Mouse (Mus musculus): ENCODE results near the gene Gm45234. TPM values are rescaled to one million over a fixed set of nuclear protein-coding genes. Genes with fewer than 3 reads are reported as not detected.

Gene Gm45234
- polyA plus RNA-seq, 1 experiment from 2014 or later = not detected

DNA sequence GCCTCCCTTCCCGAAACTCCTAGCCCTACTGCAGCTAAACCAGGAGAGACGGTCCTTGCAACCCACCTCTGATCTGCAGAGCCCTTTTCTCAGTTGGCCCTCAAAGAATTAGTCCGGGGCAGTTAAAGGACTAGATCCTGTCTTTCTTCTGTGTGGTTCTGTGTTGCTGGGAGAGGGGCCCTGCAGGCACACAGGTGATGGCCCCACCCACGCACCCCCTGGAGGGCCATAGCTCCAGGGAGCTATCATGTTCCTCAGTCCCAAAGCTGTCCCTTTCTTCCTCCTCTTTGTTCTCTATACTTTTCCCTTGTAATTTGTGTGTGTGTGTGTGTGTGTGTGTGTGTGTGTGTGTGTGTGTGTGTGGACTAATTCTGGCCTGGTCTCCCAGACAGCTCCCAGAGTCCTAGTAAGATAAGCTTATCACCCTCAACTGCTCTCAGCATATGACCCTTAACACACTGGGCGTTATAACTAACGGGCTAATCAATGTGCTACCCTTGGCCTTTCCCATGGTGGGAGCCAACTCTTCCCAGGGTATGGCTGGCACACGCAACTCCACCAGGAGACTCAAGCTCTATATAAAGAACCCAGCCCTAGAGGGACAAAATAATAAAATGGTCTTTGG is 36.4 kb downstream of the Gm45234 start:
- no peak for ATAC-seq (replicated peaks; ENCODE audit: low FRiP score, low read depth)
- Histone ChIP-seq H3K9me3 (replicated peaks; ENCODE audit: low read length) (no peaks in the 10 kb centered on the region), H3K4me2 (ENCODE audit: low read length) (peak overlapping the region; percentile 38), H3K27ac (peak overlapping the region; percentile 75), H3K9ac (ENCODE audit: low read depth, low read length) (peak overlapping the region; percentile 58), H3K36me3 (ENCODE audit: insufficient read depth, low read length) (peaks cover 21% of the 10 kb centered on the region), H3K4me3 (replicated peaks; ENCODE audit: low read depth, low read length) (peak overlapping the region; percentile 24; the same call in 1 of the 2 replicates), H3K27me3 (ENCODE audit: insufficient read depth, low read length) (no peaks in the 10 kb centered on the region), H3K4me1 (replicated peaks; ENCODE audit: insufficient read depth, low read length) (no peaks in the 10 kb centered on the region)
- 66% methylated on average over 7 of the region's 7 CpGs for WGBS
- TF ChIP-seq CTCF (IDR thresholded peaks at IDR 0.05; ENCODE audit: low read depth) = no peak
- DNase-seq (ENCODE audit: low spot score) = no peak

DNA sequence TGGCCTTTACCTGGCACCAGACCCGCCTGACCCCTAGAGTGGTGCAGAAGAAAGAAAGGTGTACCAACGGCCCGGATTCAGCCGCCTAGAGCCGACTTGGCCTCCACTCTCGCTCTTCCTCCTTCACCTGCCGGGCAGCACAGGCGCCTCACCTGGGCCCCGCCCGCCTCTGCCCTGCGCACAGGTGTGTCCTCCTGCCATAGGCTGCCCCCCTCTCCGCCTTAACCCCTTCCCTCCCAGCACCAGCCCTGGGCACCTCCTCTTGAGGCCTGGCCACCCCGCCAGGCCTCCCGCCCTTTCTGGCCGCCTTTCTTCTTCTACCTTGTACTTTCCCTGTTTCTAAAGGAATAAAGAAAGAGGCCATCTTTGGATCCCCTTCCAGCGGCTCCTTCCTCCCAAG is 37.1 kb downstream of the Gm45234 start:
- Histone ChIP-seq H3K36me3 (ENCODE audit: insufficient read depth, low read length) (peaks cover 21% of the 10 kb centered on the region), H3K27ac (peak overlapping the region; percentile 75), H3K4me3 (replicated peaks; ENCODE audit: low read depth, low read length) (peak overlapping the region; percentile 30), H3K4me2 (ENCODE audit: low read length) (peak overlapping the region; percentile 38), H3K9me3 (replicated peaks; ENCODE audit: low read length) (no peaks in the 10 kb centered on the region), H3K4me1 (replicated peaks; ENCODE audit: insufficient read depth, low read length) (0 out of 2 replicates have a peak, but pooled peaks cover 4% of the 10 kb centered on the region), H3K27me3 (ENCODE audit: insufficient read depth, low read length) (no peaks in the 10 kb centered on the region), H3K9ac (ENCODE audit: low read depth, low read length) (peak overlapping the region; percentile 58)
- 68% methylated on average over 15 of the region's 16 CpGs for WGBS
- peak; percentile 39 for DNase-seq (ENCODE audit: low spot score)
- no peak for TF ChIP-seq CTCF (IDR thresholded peaks at IDR 0.05; ENCODE audit: low read depth)
- peak; percentile 67 for ATAC-seq (replicated peaks; ENCODE audit: low FRiP score, low read depth)

DNA sequence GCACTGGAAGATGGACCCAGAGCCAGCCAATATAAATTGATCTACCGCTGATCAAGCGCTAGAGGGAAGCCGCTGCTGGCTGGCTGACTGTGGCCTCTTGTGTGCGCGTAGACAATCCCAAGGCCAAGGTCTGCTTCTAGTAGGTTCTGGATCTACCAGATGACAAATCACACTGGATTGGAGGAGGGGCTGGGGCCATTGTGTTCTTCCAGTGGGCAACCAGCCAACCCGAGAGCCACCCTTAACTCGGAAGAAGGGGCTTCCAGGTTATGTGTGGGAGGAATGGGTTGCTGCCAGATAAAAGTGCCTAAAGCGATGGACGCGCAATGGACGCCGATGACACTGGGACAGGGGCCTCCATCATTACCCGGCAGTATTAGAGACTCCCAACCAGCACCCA is 37.9 kb downstream of the Gm45234 start:
- H3K36me3 ChIP-seq (ENCODE audit: insufficient read depth, low read length) = peaks cover 21% of the 10 kb centered on the region
- H3K9me3 ChIP-seq (replicated peaks; ENCODE audit: low read length) = no peaks in the 10 kb centered on the region
- DNase-seq (ENCODE audit: low spot score) = no peak
- H3K27ac ChIP-seq = peak overlapping the region; percentile 50; the same call in 1 of the 2 replicates
- peak overlapping the region; percentile 58 for H3K9ac ChIP-seq (ENCODE audit: low read depth, low read length)
- H3K27me3 ChIP-seq (ENCODE audit: insufficient read depth, low read length) = no peaks in the 10 kb centered on the region
- H3K4me3 ChIP-seq (replicated peaks; ENCODE audit: low read depth, low read length) = peak overlapping the region; percentile 30
- TF ChIP-seq CTCF (IDR thresholded peaks at IDR 0.05; ENCODE audit: low read depth) = no peak
- ATAC-seq (replicated peaks; ENCODE audit: low FRiP score, low read depth) = no peak
- 74% methylated on average over 13 of the region's 13 CpGs for WGBS
- H3K4me1 ChIP-seq (replicated peaks; ENCODE audit: insufficient read depth, low read length) = peaks cover 8% of the 10 kb centered on the region; the same call in 1 of the 2 replicates
- peak overlapping the region; percentile 38 for H3K4me2 ChIP-seq (ENCODE audit: low read length)

DNA sequence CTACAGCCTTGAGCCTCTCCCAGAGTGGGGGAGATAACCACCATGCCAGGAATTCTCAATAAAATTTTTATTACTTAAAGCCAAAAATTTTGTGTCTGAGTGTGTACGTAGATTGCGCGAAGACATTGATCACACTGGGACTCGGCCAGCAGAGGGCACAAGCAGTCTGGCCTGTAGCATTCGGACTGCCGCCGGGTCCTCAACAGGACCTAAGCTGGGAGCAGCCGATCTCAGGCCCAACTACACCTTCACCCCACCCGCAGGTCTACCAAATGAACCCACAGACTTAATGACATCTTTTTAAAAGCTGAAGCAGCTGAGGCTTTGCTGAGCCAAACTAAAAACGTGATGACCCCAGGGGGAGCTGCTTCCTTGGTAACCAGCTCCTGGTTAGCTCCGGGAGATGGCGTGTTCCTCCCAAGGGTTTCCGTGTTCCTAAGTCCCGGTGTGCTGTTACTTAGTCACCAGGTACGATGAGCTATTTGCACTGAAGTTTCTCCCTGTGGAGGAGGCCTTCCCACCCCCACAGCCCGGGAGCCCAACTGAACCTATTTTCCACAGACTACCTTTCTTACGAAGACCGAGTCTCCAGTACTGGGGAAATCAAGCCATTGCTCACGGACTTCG is 38.8 kb downstream of the Gm45234 start:
- Histone ChIP-seq H3K27me3 (ENCODE audit: insufficient read depth, low read length) (no peaks in the 10 kb centered on the region), H3K36me3 (ENCODE audit: insufficient read depth, low read length) (peaks cover 21% of the 10 kb centered on the region), H3K4me3 (replicated peaks; ENCODE audit: low read depth, low read length) (no peak overlapping the region), H3K27ac (no peak overlapping the region), H3K9ac (ENCODE audit: low read depth, low read length) (no peak overlapping the region), H3K9me3 (replicated peaks; ENCODE audit: low read length) (no peaks in the 10 kb centered on the region), H3K4me1 (replicated peaks; ENCODE audit: insufficient read depth, low read length) (peaks cover 11% of the 10 kb centered on the region; the same call in 1 of the 2 replicates), H3K4me2 (ENCODE audit: low read length) (peak overlapping the region; percentile 38; the same call in 1 of the 2 replicates)
- ATAC-seq (replicated peaks; ENCODE audit: low FRiP score, low read depth) = no peak
- WGBS = 61% methylated on average over 20 of the region's 20 CpGs
- peak; percentile 78 for TF ChIP-seq CTCF (IDR thresholded peaks at IDR 0.05; ENCODE audit: low read depth)
- DNase-seq (ENCODE audit: low spot score) = peak; percentile 81

DNA sequence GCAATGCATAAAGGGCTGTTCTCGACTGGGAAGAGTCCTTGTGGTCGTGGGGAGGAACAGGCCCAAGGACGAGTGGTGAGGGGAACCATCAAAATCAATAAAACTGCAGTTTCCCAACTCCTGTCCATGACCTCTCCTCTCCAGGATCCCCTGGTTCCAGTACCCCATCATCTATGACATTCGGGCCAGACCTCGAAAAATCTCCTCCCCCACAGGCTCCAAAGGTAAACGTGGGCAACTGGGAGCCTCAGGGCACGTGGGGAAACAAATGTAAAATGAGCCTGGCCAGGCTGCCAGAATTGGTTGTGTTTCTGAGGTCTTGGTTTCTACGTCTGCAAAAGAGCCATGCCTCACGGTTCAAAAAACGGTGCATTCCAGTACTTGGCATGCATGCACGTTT is 42.9 kb downstream of the Gm45234 start:
- ATAC-seq (replicated peaks; ENCODE audit: low FRiP score, low read depth) = no peak

DNA sequence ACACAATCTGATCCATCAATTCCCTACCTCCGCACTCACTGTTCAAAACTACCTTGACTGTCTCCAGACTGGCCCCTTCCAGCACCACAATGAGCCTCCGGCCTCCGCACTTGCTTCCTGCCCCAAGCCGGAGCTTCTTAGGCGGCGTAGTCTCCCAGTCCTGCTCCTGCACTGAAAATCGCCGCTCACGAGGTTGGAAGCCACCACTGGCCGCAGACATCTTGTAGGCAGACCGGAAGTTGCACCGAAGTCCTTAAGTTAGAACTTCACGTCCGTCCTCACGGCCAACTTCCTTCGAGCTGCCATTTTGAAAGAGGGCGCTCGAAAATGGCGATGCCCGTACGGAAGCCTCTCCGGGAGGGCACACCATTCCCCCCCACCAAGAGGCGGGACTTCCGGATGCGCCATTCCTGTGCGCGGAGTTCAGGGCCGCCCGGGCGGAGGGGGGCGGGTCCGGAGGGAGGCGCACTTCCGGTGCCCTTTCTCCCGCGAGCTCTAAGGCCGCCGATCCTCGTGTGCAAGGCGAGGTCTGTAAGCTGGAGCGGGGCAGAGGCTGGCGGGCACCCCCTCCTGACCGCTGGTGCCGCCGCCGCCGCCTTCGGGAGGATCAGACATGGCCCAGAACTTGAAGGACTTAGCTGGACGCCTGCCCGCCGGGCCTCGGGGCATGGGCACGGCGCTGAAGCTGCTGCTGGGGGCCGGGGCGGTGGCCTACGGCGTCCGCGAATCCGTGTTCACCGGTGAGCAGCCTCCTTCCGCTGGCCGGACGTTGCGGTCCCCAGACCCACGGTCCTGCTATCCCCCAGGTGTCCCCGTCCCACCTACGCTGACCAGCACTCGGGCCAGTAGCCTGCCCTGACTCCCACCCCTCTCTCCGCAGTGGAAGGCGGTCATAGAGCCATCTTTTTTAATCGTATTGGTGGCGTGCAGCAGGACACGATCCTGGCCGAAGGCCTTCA is 43.7 kb downstream of the Gm45234 start, which contains the start of the genes Emg1 and Phb2:
Emg1 (minus strand) TSS at position 355 of the 959 bp plus-strand sequence.
Phb2 (plus strand) TSS at position 513 of the 959 bp plus-strand sequence.
- Histone ChIP-seq H3K27me3 (ENCODE audit: insufficient read depth, low read length) (no peaks in the 10 kb centered on the region), H3K9ac (ENCODE audit: low read depth, low read length) (peak within 1 kb of the TSS; percentile 94), H3K9me3 (replicated peaks; ENCODE audit: low read length) (no peaks in the 10 kb centered on the region), H3K27ac (peak within 1 kb of the TSS; percentile 91), H3K4me1 (replicated peaks; ENCODE audit: insufficient read depth, low read length) (peaks cover 19% of the 10 kb centered on the region; the same call in 1 of the 2 replicates), H3K4me3 (replicated peaks; ENCODE audit: low read depth, low read length) (peak within 1 kb of the TSS; percentile 92), H3K4me2 (ENCODE audit: low read length) (peak within 1 kb of the TSS; percentile 92), H3K36me3 (ENCODE audit: insufficient read depth, low read length) (peaks cover 29% of the 10 kb centered on the region)
- WGBS = under 1% methylated on average over 76 of the region's 76 CpGs
- ATAC-seq (replicated peaks; ENCODE audit: low FRiP score, low read depth) (peak; percentile 95), DNase-seq (ENCODE audit: low spot score) (peak; percentile 98)
- peak; percentile 2; the same call in 1 of the 2 replicates for TF ChIP-seq CTCF (IDR thresholded peaks at IDR 0.05; ENCODE audit: low read depth)

More for the DNA sequence above, 42.9 kb downstream of the Gm45234 start:
- Histone ChIP-seq H3K9me3 (replicated peaks; ENCODE audit: low read length) (no peaks in the 10 kb centered on the region), H3K27me3 (ENCODE audit: insufficient read depth, low read length) (no peaks in the 10 kb centered on the region), H3K4me2 (ENCODE audit: low read length) (peak overlapping the region; percentile 92), H3K27ac (peak overlapping the region; percentile 91), H3K4me3 (replicated peaks; ENCODE audit: low read depth, low read length) (peak overlapping the region; percentile 92), H3K9ac (ENCODE audit: low read depth, low read length) (peak overlapping the region; percentile 94), H3K36me3 (ENCODE audit: insufficient read depth, low read length) (peaks cover 27% of the 10 kb centered on the region), H3K4me1 (replicated peaks; ENCODE audit: insufficient read depth, low read length) (peaks cover 19% of the 10 kb centered on the region; the same call in 1 of the 2 replicates)
- no peak for TF ChIP-seq CTCF (IDR thresholded peaks at IDR 0.05; ENCODE audit: low read depth)
- no peak for DNase-seq (ENCODE audit: low spot score)
- WGBS = 8% methylated on average over 11 of the region's 11 CpGs
